Mouse (Mus musculus) gastrocnemius, adult 8-10 months (tissue): ENCODE measurements around the gene Dnah11. TPM values are rescaled to one million over a fixed set of nuclear protein-coding genes. Genes with fewer than 3 reads are reported as not detected.
"Not testable (repeated sequence)": the region's sequence is repeated elsewhere in the genome, so short reads cannot be mapped to it uniquely, and the experiment has no call there.

Experiments
- DNase-seq, 2 experiments: peaks; one replicate each; pipeline ENCODE4 v3.0.0; 2022; ENCODE audit warnings: low spot score in 2 of 2
- total RNA-seq, 4 experiments: library from RNA; stranded (reverse); gene quantifications; 2 replicates each; pipeline ENCODE4 v1.2.4; 2022

Dnah11 gene
- total RNA-seq, 4 experiments from 2014 or later = 0.03 TPM; not detected in 3

GRCm38 (mm10) chr12:117989018-117989828 is 209.6 kb downstream of the Dnah11 start:
- no peak for DNase-seq

- DNase-seq = no peak
Measured at GRCm38 (mm10) chr12:117980315-117980714, 218.5 kb downstream of the Dnah11 start.

GRCm38 (mm10) chr12:117973712-117974111 is 225.1 kb downstream of the Dnah11 start:
- no peak for DNase-seq

- DNase-seq = no peak
Measured at GRCm38 (mm10) chr12:117962698-117963097, 236.1 kb downstream of the Dnah11 start.

- DNase-seq = no peak
Measured at GRCm38 (mm10) chr12:117959213-117959612, 239.6 kb downstream of the Dnah11 start.

GRCm38 (mm10) chr12:117946823-117947704 is 251.8 kb downstream of the Dnah11 start:
- no peak for DNase-seq

- DNase-seq = no peak
Measured at GRCm38 (mm10) chr12:117941947-117942346, 256.9 kb downstream of the Dnah11 start.

GRCm38 (mm10) chr12:117938214-117938613 is 260.6 kb downstream of the Dnah11 start:
- no peak for DNase-seq

- no peak for DNase-seq
Measured at GRCm38 (mm10) chr12:117932026-117932425, 266.8 kb downstream of the Dnah11 start.

GRCm38 (mm10) chr12:117929768-117930167 is 269.1 kb downstream of the Dnah11 start:
- DNase-seq = no peak

- DNase-seq = no peak
Measured at GRCm38 (mm10) chr12:117915826-117916588, 282.8 kb downstream of the Dnah11 start.

- no peak for DNase-seq
Measured at GRCm38 (mm10) chr12:117914613-117915245, 284.1 kb downstream of the Dnah11 start.

- DNase-seq = no peak
Measured at GRCm38 (mm10) chr12:117911396-117911795, 287.4 kb downstream of the Dnah11 start.

GRCm38 (mm10) chr12:117905232-117905840 is 293.5 kb downstream of the Dnah11 start:
- not testable (repeated sequence) for DNase-seq

- DNase-seq = no peak
Measured at GRCm38 (mm10) chr12:117903671-117904070, 295.2 kb downstream of the Dnah11 start.

GRCm38 (mm10) chr12:117901352-117901751 is 297.5 kb downstream of the Dnah11 start:
- DNase-seq = not testable (repeated sequence)

- DNase-seq = not testable (repeated sequence)
Measured at GRCm38 (mm10) chr12:117900798-117901197, 298.0 kb downstream of the Dnah11 start.

- no peak for DNase-seq
Measured at GRCm38 (mm10) chr12:117887422-117887821, 311.4 kb downstream of the Dnah11 start.

GRCm38 (mm10) chr12:117884627-117885026 is 314.2 kb downstream of the Dnah11 start:
- DNase-seq = no peak

GRCm38 (mm10) chr12:117878341-117878740 is 320.5 kb downstream of the Dnah11 start:
- no peak for DNase-seq
